Comparison of ENCODE assay signal across 8 mouse cellular contexts in the genomic region with DNA sequence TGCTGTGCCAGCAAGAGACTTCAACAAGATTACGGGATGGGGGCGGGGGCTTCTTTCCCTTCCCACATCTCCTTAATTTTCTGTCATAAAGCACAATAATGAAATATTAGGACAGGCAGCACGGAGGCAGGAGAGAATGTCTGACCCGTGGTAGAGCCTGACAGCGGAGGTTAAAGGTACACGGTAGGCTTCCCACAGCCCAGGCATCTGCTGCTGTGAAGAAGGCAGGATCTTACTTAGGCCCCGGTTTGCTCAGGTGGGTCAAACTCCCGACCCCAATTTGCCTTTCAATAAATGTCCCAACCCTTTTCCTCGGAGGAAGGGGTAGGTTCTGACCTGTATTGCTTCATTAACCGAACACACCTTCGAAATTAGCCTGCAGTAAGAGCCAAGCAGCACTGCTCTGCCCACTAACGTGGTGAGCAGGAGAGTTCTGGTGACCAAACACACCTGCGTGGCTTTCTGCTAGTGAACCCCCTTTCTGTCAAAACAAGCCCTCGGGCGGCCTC. TPM values are rescaled to one million over a fixed set of nuclear protein-coding genes. Genes with fewer than 3 reads are reported as not detected.
DNase-seq lines count a peak whose midpoint lies in the region; ATAC-seq and TF ChIP-seq lines count a peak whose summit lies in the region.

No protein-coding gene starts in this region.

- H3K9me3 ChIP-seq in embryonic facial prominence, embryonic 11.5 days (replicated peaks; ENCODE audit: control insufficient read depth, low read length) = no peaks in the 10 kb centered on the region
- H3K9me3 ChIP-seq in hindbrain, postnatal 0 days (ENCODE audit: low read length) = no peaks in the 10 kb centered on the region
- no peaks in the 10 kb centered on the region for H3K9me3 ChIP-seq in midbrain, postnatal 0 days (ENCODE audit: low read length)

- 12% methylated on average over 15 of the region's 15 CpGs for whole genome bisulfite sequencing in embryonic facial prominence, embryonic 11.5 days
- 16% methylated on average over 15 of the region's 15 CpGs for WGBS in hindbrain, postnatal 0 days
- WGBS in midbrain, postnatal 0 days = 13% methylated on average over 15 of the region's 15 CpGs

- peaks cover 4% of the 10 kb centered on the region for H3K4me1 ChIP-seq in embryonic facial prominence, embryonic 11.5 days (ENCODE audit: control insufficient read depth, insufficient read depth, low read length)
- peaks cover 15% of the 10 kb centered on the region for H3K4me1 ChIP-seq in hindbrain, postnatal 0 days (ENCODE audit: insufficient read depth, low read length)
- peaks cover 10% of the 10 kb centered on the region for H3K4me1 ChIP-seq in midbrain, postnatal 0 days (ENCODE audit: insufficient read depth, low read length)

- intact Hi-C loops in left cerebral cortex, adult 2 months (cut with DNase I) = no loop called here
- intact Hi-C loops in left cerebral cortex, postnatal 10 days (cut with DNase I) = no loop called here

- H3K27ac ChIP-seq in left cerebral cortex, adult 2 months = peak overlapping the region; percentile 96
- H3K27ac ChIP-seq in embryonic facial prominence, embryonic 11.5 days (replicated peaks; ENCODE audit: low read depth, low read length) = peak overlapping the region; percentile 15; the same call in 1 of the 2 replicates
- peak overlapping the region; percentile 82 for H3K27ac ChIP-seq in hindbrain, postnatal 0 days
- peak overlapping the region; percentile 88 for H3K27ac ChIP-seq in midbrain, postnatal 0 days (ENCODE audit: low read depth, low read length)

- H3K4me3 ChIP-seq in left cerebral cortex, adult 2 months = peak overlapping the region; percentile 71
- peak overlapping the region; percentile 65 for H3K4me3 ChIP-seq in embryonic facial prominence, embryonic 11.5 days (ENCODE audit: low read depth, low read length)
- peak overlapping the region; percentile 50 for H3K4me3 ChIP-seq in hindbrain, postnatal 0 days (ENCODE audit: low read length)
- H3K4me3 ChIP-seq in midbrain, postnatal 0 days (ENCODE audit: low read depth, low read length) = peak overlapping the region; percentile 78

- peak overlapping the region; percentile 86 for H3K4me2 ChIP-seq in embryonic facial prominence, embryonic 11.5 days (ENCODE audit: low read depth, low read length)
- peak overlapping the region; percentile 86 for H3K4me2 ChIP-seq in hindbrain, postnatal 0 days (ENCODE audit: low read depth, low read length)
- H3K4me2 ChIP-seq in midbrain, postnatal 0 days (ENCODE audit: low read depth, low read length, poor library complexity, severe bottlenecking) = peak overlapping the region; percentile 80

- 0 out of 2 replicates have a peak, but pooled peaks have one; percentile 26 for ATAC-seq in embryonic facial prominence, embryonic 11.5 days (replicated peaks; ENCODE audit: insufficient number of reproducible peaks, low FRiP score, low TSS enrichment, low read depth)
- ATAC-seq in hindbrain, postnatal 0 days = no peak
- ATAC-seq in midbrain, postnatal 0 days (ENCODE audit: low FRiP score) = no peak
- no peak for ATAC-seq in megakaryocyte progenitor cell, adult 5-6 weeks (replicated peaks; ENCODE audit: poor library complexity)

- TF ChIP-seq CTCF in left cerebral cortex, adult 2 months (IDR thresholded peaks at IDR 0.05) = no peak
- no peak for TF ChIP-seq CTCF in hindbrain, postnatal 0 days (IDR thresholded peaks at IDR 0.05; ENCODE audit: low read depth)
- no peak for TF ChIP-seq CTCF in midbrain, postnatal 0 days (IDR thresholded peaks at IDR 0.05)

- H3K27me3 ChIP-seq in embryonic facial prominence, embryonic 11.5 days (ENCODE audit: control insufficient read depth, insufficient read depth, low read length) = no peaks in the 10 kb centered on the region
- no peaks in the 10 kb centered on the region for H3K27me3 ChIP-seq in hindbrain, postnatal 0 days (ENCODE audit: insufficient read depth, low read length)
- no peaks in the 10 kb centered on the region for H3K27me3 ChIP-seq in midbrain, postnatal 0 days (ENCODE audit: insufficient read depth, low read length)

- no peaks in the 10 kb centered on the region for H3K36me3 ChIP-seq in embryonic facial prominence, embryonic 11.5 days (replicated peaks; ENCODE audit: control insufficient read depth, insufficient read depth, low read depth, low read length)
- no peaks in the 10 kb centered on the region for H3K36me3 ChIP-seq in hindbrain, postnatal 0 days (ENCODE audit: insufficient read depth, low read length)
- H3K36me3 ChIP-seq in midbrain, postnatal 0 days (ENCODE audit: insufficient read depth, low read length) = no peaks in the 10 kb centered on the region

- DNase-seq in left cerebral cortex, adult 2 months (ENCODE audit: extremely low spot score in 1 of 2, low spot score in 2 of 2) = no peak
- no peak for DNase-seq in left cerebral cortex, postnatal 10 days (ENCODE audit: extremely low spot score in 1 of 2, low spot score in 2 of 2)
- DNase-seq in embryonic facial prominence, embryonic 11.5 days (ENCODE audit: low spot score) = no peak
- DNase-seq in hindbrain, postnatal 0 days (ENCODE audit: low spot score) = no peak
- DNase-seq in midbrain, postnatal 0 days (ENCODE audit: low spot score) = no peak
- DNase-seq in layer of hippocampus, postnatal 36 days = no peak
- no peak for DNase-seq in natural killer cell, adult 2 months (ENCODE audit: low spot score in 2 of 2)

- peak overlapping the region; percentile 46; the same call in 1 of the 2 replicates for H3K9ac ChIP-seq in embryonic facial prominence, embryonic 11.5 days (replicated peaks; ENCODE audit: low read length)
- peak overlapping the region; percentile 69 for H3K9ac ChIP-seq in hindbrain, postnatal 0 days (replicated peaks; ENCODE audit: low read length)
- H3K9ac ChIP-seq in midbrain, postnatal 0 days (replicated peaks; ENCODE audit: low read length, poor library complexity, severe bottlenecking) = peak overlapping the region; percentile 91

RNA-seq across cellular contexts. Expression of a gene that starts 0.5 kb away (rescaled TPM):
- 10 to 100 TPM; 39.8 to 48.9 TPM for total RNA-seq in left cerebral cortex, adult 2 months (2021)
- total RNA-seq in left cerebral cortex, postnatal 10 days (2021) = 10 to 100 TPM; 61.3 to 63.1 TPM
- 56.7 and 57.3 TPM in 2 replicates for polyA plus RNA-seq in embryonic facial prominence, embryonic 11.5 days (2014; fragmentation: Nextera tagmentation; extraction: Ambion mirVana)
- 46.3 and 58.3 TPM in 2 replicates for total RNA-seq in hindbrain, postnatal 0 days (2014; rRNA removed)
- 94.7 and 96.8 TPM in 2 replicates for polyA plus RNA-seq in hindbrain, postnatal 0 days (2015; fragmentation: Nextera tagmentation; extraction: Ambion mirVana)
- 54.2 and 59.8 TPM in 2 replicates for total RNA-seq in midbrain, postnatal 0 days (2014; rRNA removed)
- 97.7 and 101 TPM in 2 replicates for polyA plus RNA-seq in midbrain, postnatal 0 days (2015; fragmentation: Nextera tagmentation; extraction: Ambion mirVana)
- 10 to 100 TPM; 42.3 to 42.8 TPM for total RNA-seq in layer of hippocampus, postnatal 36 days (2021)
- 5.3 and 12.5 TPM in 2 replicates for total RNA-seq in megakaryocyte progenitor cell, adult 5-6 weeks (2015)
- 5.2 and 5.9 TPM in 2 replicates for total RNA-seq in megakaryocyte progenitor cell, adult 5-6 weeks (2017)

RNA-seq across cellular contexts. Expression of a gene that starts 54.7 kb away (rescaled TPM):
- 10 to 100 TPM; 65.9 to 75.4 TPM for total RNA-seq in left cerebral cortex, adult 2 months (2021)
- 10 to 100 TPM; 54.9 to 57.0 TPM for total RNA-seq in left cerebral cortex, postnatal 10 days (2021)
- 5.6 and 6.9 TPM in 2 replicates for polyA plus RNA-seq in embryonic facial prominence, embryonic 11.5 days (2014; fragmentation: Nextera tagmentation; extraction: Ambion mirVana)
- 13.4 and 14.8 TPM in 2 replicates for total RNA-seq in hindbrain, postnatal 0 days (2014; rRNA removed)
- 5.0 and 6.4 TPM in 2 replicates for polyA plus RNA-seq in hindbrain, postnatal 0 days (2015; fragmentation: Nextera tagmentation; extraction: Ambion mirVana)
- 9.9 and 16.3 TPM in 2 replicates for total RNA-seq in midbrain, postnatal 0 days (2014; rRNA removed)
- polyA plus RNA-seq in midbrain, postnatal 0 days (2015; fragmentation: Nextera tagmentation; extraction: Ambion mirVana) = 5.2 and 5.5 TPM in 2 replicates
- 10 to 100 TPM; 56.1 to 56.4 TPM for total RNA-seq in layer of hippocampus, postnatal 36 days (2021)
- 5.3 and 6.9 TPM in 2 replicates for total RNA-seq in megakaryocyte progenitor cell, adult 5-6 weeks (2015)
- 6.3 and 8.4 TPM in 2 replicates for total RNA-seq in megakaryocyte progenitor cell, adult 5-6 weeks (2017)

Comparison
In these comparisons a context has a peak if more than half of its experiments do, and no peak if none do; other contexts are left out.
1. H3K27ac ChIP-seq: peak in every context shown above with its lines; median percentile 96 in left cerebral cortex, adult 2 months; 88 in midbrain, postnatal 0 days; 82 in hindbrain, postnatal 0 days; 15 in embryonic facial prominence, embryonic 11.5 days.